Mouse (Mus musculus) thymus, postnatal 25 days (tissue): ENCODE measurements at regions not wholly inside any gene's neighbourhood (a gene's known extent, or its start where the extent isn't known, plus 50 kb on each side); places are given as distances from the start of the nearest gene placed in this dataset.

Experiments
- DNase-seq: peaks from one replicate; pipeline ENCODE4 v3.0.0; 2022

DNA sequence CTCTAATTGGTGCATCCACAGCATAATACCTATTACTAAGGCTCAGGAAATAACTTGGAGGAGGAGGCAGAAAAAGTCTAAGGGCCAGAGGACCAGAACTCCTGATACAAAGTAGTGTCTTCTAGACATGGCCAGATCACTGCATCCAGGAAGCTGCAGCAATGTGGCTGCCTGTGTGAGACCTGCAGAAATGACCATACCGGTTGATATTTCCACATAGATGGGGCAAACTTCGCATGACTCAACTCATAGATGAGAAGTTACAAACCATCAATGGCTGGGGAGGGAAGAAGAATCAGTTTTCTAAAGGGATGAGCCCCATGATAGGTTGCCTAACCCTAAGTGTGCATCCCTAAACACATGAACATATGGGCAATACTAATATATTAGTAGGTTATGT is 52.8 kb upstream of the Bcl6 start:
- DNase-seq = no peak

DNA sequence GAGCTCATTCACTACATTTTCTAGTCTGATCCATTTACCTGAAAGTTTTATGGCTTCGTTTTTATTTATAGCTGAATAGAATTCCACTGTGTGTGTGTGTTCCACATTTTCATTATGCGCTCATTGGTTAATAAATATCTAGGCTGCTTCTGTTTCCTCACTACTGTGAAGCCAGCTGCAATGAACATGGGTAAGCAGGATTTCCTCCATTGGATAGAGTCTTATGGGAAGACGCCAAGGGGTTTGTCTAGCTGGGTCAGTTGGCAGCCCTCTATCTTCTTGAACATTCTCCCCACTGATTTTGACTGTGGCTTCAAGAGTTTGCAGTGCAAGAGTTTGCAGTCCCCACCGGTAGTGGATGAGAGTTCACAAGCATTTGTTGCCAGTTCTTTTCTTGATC is 51.1 kb upstream of the Bcl6 start:
- DNase-seq = no peak
